Mouse (Mus musculus): Measurements from ENCODE around the gene Meis3. TPM values are rescaled to one million over a fixed set of nuclear protein-coding genes. Genes with fewer than 3 reads are reported as not detected.
A peak's percentile ranks its signal among the peaks of the same experiment; 100 is the strongest.

Meis3 gene
- polyA plus RNA-seq, 1 experiment from 2014 or later = 135 TPM

DNA sequence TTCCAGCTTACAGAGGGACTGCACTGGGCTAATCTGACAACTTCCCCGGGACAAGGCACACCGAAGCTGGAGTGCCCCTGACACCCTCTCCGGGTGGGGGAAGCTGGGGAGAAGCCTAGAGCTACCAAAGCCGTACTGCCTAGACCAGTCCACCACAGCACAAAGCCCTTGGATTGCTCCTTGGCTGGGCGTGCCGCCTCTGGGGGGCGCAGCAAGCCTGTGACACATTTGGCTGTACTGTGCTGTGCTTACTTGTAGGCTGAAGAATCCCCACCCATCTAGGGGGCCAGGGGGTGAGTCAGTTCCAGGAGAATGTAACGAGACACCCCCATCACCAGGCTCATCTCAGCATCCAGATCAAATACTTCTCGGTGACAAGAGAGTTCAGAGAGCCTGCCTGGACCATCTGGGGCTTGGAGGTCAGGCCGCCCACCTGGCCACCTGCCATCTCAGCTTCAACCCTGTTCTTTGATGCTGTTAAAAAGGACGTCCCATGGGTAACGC lies 36.0 kb downstream of the Meis3 start:
- Histone ChIP-seq H3K4me1 (replicated peaks; ENCODE audit: control insufficient read depth, insufficient read depth, low read length) (no peaks in the 10 kb centered on the region), H3K9me3 (ENCODE audit: control insufficient read depth, low read length) (no peaks in the 10 kb centered on the region), H3K4me3 (ENCODE audit: low read depth, low read length) (no peak overlapping the region), H3K27me3 (ENCODE audit: control insufficient read depth, insufficient read depth, low read length) (no peaks in the 10 kb centered on the region), H3K4me2 (replicated peaks; ENCODE audit: low read depth, low read length) (no peak overlapping the region), H3K9ac (ENCODE audit: low read depth, low read length) (no peak overlapping the region), H3K27ac (ENCODE audit: low read depth, low read length) (no peak overlapping the region), H3K36me3 (ENCODE audit: control insufficient read depth, insufficient read depth, low read length) (0 out of 2 replicates have a peak, but pooled peaks cover 4% of the 10 kb centered on the region)
- 77% methylated on average over 12 of the region's 12 CpGs for WGBS
- no peak for ATAC-seq (ENCODE audit: low FRiP score)
- no peak for DNase-seq (ENCODE audit: low spot score)

DNA sequence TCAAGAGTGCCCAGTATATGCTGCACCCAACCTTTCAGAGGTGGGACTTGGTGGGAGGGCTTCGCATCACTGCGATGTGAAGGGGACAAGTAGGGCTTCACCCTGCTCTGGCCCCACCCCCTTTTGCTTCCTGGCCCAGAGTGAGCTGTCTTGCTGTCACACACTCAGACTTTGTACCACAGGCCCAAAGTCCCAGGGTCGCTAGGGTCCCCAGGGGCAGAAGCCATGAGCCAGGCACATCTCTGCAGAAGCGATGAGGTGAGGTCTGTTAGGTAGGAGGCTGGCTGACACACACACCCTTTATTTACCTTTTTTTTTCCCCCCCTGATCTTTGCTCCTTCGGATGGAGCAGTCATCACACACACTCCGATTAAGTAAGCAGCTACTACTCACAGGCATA lies 38.3 kb downstream of the Meis3 start:
- Histone ChIP-seq H3K9ac (ENCODE audit: low read depth, low read length) (no peak overlapping the region), H3K4me1 (replicated peaks; ENCODE audit: control insufficient read depth, insufficient read depth, low read length) (no peaks in the 10 kb centered on the region), H3K9me3 (ENCODE audit: control insufficient read depth, low read length) (no peaks in the 10 kb centered on the region), H3K27ac (ENCODE audit: low read depth, low read length) (no peak overlapping the region), H3K27me3 (ENCODE audit: control insufficient read depth, insufficient read depth, low read length) (no peaks in the 10 kb centered on the region), H3K4me3 (ENCODE audit: low read depth, low read length) (no peak overlapping the region), H3K4me2 (replicated peaks; ENCODE audit: low read depth, low read length) (no peak overlapping the region), H3K36me3 (ENCODE audit: control insufficient read depth, insufficient read depth, low read length) (0 out of 2 replicates have a peak, but pooled peaks cover 2% of the 10 kb centered on the region)
- no peak for DNase-seq (ENCODE audit: low spot score)
- WGBS = 93% methylated on average over 6 of the region's 6 CpGs
- ATAC-seq (ENCODE audit: low FRiP score) = no peak

DNA sequence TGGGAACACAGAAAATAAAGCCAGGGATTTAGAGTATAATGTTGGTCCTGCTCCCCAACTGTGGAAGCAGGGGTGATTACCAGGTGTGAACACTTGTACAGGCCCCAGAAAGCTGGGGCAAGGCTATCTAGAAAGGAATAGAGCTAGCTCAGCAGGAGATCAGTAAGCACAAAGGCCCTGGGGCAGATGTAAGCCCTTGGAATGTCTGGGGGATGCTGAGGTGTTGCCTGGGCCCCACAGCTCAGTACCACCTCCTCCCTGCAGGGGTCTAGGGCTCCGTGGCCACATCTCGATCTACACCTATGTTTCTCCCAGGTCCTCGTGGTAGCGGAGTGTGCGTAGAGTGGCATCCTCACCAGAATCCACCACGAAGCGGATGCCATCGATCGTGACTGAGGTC lies 39.1 kb downstream of the Meis3 start:
- Histone ChIP-seq H3K27me3 (ENCODE audit: control insufficient read depth, insufficient read depth, low read length) (no peaks in the 10 kb centered on the region), H3K27ac (ENCODE audit: low read depth, low read length) (no peak overlapping the region), H3K4me2 (replicated peaks; ENCODE audit: low read depth, low read length) (no peak overlapping the region), H3K9ac (ENCODE audit: low read depth, low read length) (no peak overlapping the region), H3K4me3 (ENCODE audit: low read depth, low read length) (no peak overlapping the region), H3K9me3 (ENCODE audit: control insufficient read depth, low read length) (no peaks in the 10 kb centered on the region), H3K4me1 (replicated peaks; ENCODE audit: control insufficient read depth, insufficient read depth, low read length) (no peaks in the 10 kb centered on the region), H3K36me3 (ENCODE audit: control insufficient read depth, insufficient read depth, low read length) (0 out of 2 replicates have a peak, but pooled peaks cover 2% of the 10 kb centered on the region)
- no peak for DNase-seq (ENCODE audit: low spot score)
- no peak for ATAC-seq (ENCODE audit: low FRiP score)
- 96% methylated on average over 9 of the region's 9 CpGs for WGBS

DNA sequence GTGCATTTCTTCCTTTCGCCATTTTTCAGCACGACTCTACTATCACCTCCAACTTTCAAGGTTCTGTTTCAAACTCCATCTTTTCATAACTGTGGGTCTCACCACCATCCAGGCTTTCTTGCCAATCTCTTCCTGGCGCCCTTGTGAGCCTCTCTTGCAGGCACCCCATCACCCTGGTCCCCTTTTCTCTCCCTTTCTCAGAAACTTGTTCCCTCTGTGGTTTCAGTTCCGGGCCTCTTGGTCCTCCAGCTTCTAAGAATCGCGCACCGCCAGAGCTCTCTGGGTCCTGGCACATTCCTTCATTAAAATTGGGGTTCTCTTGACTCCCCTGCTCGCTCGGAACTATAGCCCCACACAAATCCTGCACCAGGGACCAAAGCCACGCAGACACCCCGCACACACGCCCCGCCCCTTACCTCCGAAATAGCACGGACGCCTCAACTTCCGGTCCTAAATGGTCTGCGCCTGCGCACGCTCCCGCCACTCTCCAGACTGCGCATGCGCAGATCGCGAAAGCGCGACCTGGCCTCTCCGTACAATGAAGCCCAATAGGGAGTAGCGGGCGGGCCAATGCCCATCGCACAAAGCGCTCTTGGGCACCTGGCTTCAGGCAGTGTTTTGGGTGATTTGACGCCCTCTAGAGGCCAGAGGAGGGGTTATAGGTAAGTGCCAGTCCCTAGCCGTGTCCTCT lies 46.8 kb downstream of the Meis3 start, which contains the start of gene Dhx34:
TSS of gene Dhx34 (minus strand) at position 456 of the 691 bp plus-strand sequence.
- Histone ChIP-seq H3K27me3 (ENCODE audit: control insufficient read depth, insufficient read depth, low read length) (no peaks in the 10 kb centered on the region), H3K4me1 (replicated peaks; ENCODE audit: control insufficient read depth, insufficient read depth, low read length) (0 out of 2 replicates have a peak, but pooled peaks cover 5% of the 10 kb centered on the region), H3K4me3 (ENCODE audit: low read depth, low read length) (peak within 1 kb of the TSS; percentile 69), H3K27ac (ENCODE audit: low read depth, low read length) (peak within 1 kb of the TSS; percentile 24; the same call in 1 of the 2 replicates), H3K4me2 (replicated peaks; ENCODE audit: low read depth, low read length) (peak within 1 kb of the TSS; percentile 85), H3K36me3 (ENCODE audit: control insufficient read depth, insufficient read depth, low read length) (no peaks in the 10 kb centered on the region), H3K9ac (ENCODE audit: low read depth, low read length) (peak within 1 kb of the TSS; percentile 88), H3K9me3 (ENCODE audit: control insufficient read depth, low read length) (no peaks in the 10 kb centered on the region)
- ATAC-seq (ENCODE audit: low FRiP score) (peak; percentile 97), DNase-seq (ENCODE audit: low spot score) (peak; percentile 99)
- WGBS = 1% methylated on average over 34 of the region's 34 CpGs

DNA sequence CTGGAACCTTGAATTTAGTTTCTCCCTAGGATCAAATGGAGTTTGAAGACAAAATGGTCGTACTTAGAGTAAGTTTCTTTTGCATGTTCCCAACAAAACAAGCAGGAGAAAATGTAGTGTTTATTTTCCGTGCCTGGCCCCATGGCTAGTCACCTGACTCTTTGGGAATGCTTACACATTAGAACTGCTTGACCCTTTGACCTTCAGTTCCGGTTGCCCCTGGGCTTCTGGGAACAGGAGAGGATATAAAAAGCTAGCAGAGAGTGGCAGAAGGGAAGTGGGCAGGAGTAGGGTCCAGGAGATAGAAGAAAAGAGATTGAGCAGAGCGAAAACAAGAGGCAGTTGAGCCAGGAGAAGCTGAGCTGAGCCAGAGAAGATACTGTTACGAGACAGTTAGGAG lies 55.0 kb downstream of the Meis3 start:
- no peak overlapping the region for H3K4me3 ChIP-seq (ENCODE audit: low read depth, low read length)
- H3K36me3 ChIP-seq (ENCODE audit: control insufficient read depth, insufficient read depth, low read length) = no peaks in the 10 kb centered on the region
- no peak overlapping the region for H3K9ac ChIP-seq (ENCODE audit: low read depth, low read length)
- no peaks in the 10 kb centered on the region for H3K4me1 ChIP-seq (replicated peaks; ENCODE audit: control insufficient read depth, insufficient read depth, low read length)
- DNase-seq (ENCODE audit: low spot score) = peak; percentile 25
- no peaks in the 10 kb centered on the region; the same call in 1 of the 2 replicates for H3K9me3 ChIP-seq (ENCODE audit: control insufficient read depth, low read length)
- 44% methylated on average over 5 of the region's 5 CpGs for WGBS
- H3K27ac ChIP-seq (ENCODE audit: low read depth, low read length) = no peak overlapping the region
- ATAC-seq (ENCODE audit: low FRiP score) = no peak
- H3K27me3 ChIP-seq (ENCODE audit: control insufficient read depth, insufficient read depth, low read length) = no peaks in the 10 kb centered on the region
- H3K4me2 ChIP-seq (replicated peaks; ENCODE audit: low read depth, low read length) = no peak overlapping the region

Other genes starting within 250 kb of the Meis3 start
- 176 and 180 TPM in 2 replicates for gene Nop53, start 229.0 kb upstream of the Meis3 start, polyA plus RNA-seq (2014; fragmentation: Nextera tagmentation; extraction: Ambion mirVana)
- gene Ehd2, start 207.5 kb upstream of the Meis3 start, polyA plus RNA-seq (2014; fragmentation: Nextera tagmentation; extraction: Ambion mirVana) = 6.4 and 10.9 TPM in 2 replicates
- 6.6 and 9.2 TPM in 2 replicates for gene Bicra, start 127.2 kb upstream of the Meis3 start, polyA plus RNA-seq (2014; fragmentation: Nextera tagmentation; extraction: Ambion mirVana)
- not detected in 2 replicates for gene Zfp541, start 113.3 kb upstream of the Meis3 start, polyA plus RNA-seq (2014; fragmentation: Nextera tagmentation; extraction: Ambion mirVana)
- gene Napa, start 76.6 kb upstream of the Meis3 start, polyA plus RNA-seq (2014; fragmentation: Nextera tagmentation; extraction: Ambion mirVana) = 176 and 177 TPM in 2 replicates
- gene Kptn, start 55.2 kb upstream of the Meis3 start, polyA plus RNA-seq (2014; fragmentation: Nextera tagmentation; extraction: Ambion mirVana) = 21.7 and 23.1 TPM in 2 replicates
- gene Slc8a2, start 45.3 kb upstream of the Meis3 start, polyA plus RNA-seq (2014; fragmentation: Nextera tagmentation; extraction: Ambion mirVana) = 0.84 and 1.0 TPM in 2 replicates
- 7.9 and 9.1 TPM in 2 replicates for gene Dhx34, start 46.9 kb downstream of the Meis3 start, polyA plus RNA-seq (2014; fragmentation: Nextera tagmentation; extraction: Ambion mirVana)
- gene C5ar2, start 69.1 kb downstream of the Meis3 start, polyA plus RNA-seq (2014; fragmentation: Nextera tagmentation; extraction: Ambion mirVana) = 0.04 and 0.11 TPM in 2 replicates
- 0.46 and 1.3 TPM in 2 replicates for gene C5ar1, start 84.5 kb downstream of the Meis3 start, polyA plus RNA-seq (2014; fragmentation: Nextera tagmentation; extraction: Ambion mirVana)
- gene Inafm1, start 98.5 kb downstream of the Meis3 start, polyA plus RNA-seq (2014; fragmentation: Nextera tagmentation; extraction: Ambion mirVana) = 11.0 and 13.8 TPM in 2 replicates
- 18.2 and 19.2 TPM in 2 replicates for gene Ccdc9, start 111.7 kb downstream of the Meis3 start, polyA plus RNA-seq (2014; fragmentation: Nextera tagmentation; extraction: Ambion mirVana)
- gene Bbc3, start 133.3 kb downstream of the Meis3 start, polyA plus RNA-seq (2014; fragmentation: Nextera tagmentation; extraction: Ambion mirVana) = 6.4 and 8.1 TPM in 2 replicates
- 339 and 377 TPM in 2 replicates for gene Sae1, start 212.7 kb downstream of the Meis3 start, polyA plus RNA-seq (2014; fragmentation: Nextera tagmentation; extraction: Ambion mirVana)
- 15.7 and 20.7 TPM in 2 replicates for gene Zc3h4, start 225.8 kb downstream of the Meis3 start, polyA plus RNA-seq (2014; fragmentation: Nextera tagmentation; extraction: Ambion mirVana)

Data from hindbrain, embryonic 11.5 days (tissue).